Mouse (Mus musculus) activated CD4-positive, CD25-positive, alpha-beta regulatory T cell, adult 4 months (primary cell): ENCODE results near the gene Ppfia3. TPM values are rescaled to one million over a fixed set of nuclear protein-coding genes. Genes with fewer than 3 reads are reported as not detected.
"Not testable (repeated sequence)": the region's sequence is repeated elsewhere in the genome, so short reads cannot be mapped to it uniquely, and the experiment has no call there.

Source experiments
- ATAC-seq: one replicate; pipeline ENCODE4 v1.8.0; 2017
- polyA plus RNA-seq, 2 experiments: library from polyadenylated mRNA; unstranded; fragments of 100-300 nt; shearing (Covaris generic); gene quantifications; one replicate each; pipeline ENCODE4 v1.2.1; 2017

The Ppfia3 gene
- polyA plus RNA-seq, 2 experiments from 2014 or later, result not detected

DNA sequence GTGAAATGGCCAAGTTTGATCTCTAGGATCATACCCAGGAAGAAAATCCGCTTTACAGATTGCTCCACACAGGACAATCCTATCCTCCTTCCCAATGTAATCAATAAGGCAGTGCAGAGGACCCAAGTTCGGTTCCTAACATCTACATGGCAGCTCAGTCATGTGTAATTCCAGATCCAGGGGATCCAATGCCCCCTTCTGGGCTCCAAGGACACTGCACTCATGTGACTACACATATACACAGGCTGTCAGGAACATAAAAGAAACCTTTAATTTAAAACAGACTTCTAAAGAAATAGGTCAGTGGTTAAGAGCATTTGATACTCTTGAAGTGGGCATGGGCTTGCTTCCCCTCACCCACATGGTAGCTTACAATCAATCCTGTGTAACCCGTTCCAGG is 19.3 kb upstream of the Ppfia3 start:
- no peak for ATAC-seq

DNA sequence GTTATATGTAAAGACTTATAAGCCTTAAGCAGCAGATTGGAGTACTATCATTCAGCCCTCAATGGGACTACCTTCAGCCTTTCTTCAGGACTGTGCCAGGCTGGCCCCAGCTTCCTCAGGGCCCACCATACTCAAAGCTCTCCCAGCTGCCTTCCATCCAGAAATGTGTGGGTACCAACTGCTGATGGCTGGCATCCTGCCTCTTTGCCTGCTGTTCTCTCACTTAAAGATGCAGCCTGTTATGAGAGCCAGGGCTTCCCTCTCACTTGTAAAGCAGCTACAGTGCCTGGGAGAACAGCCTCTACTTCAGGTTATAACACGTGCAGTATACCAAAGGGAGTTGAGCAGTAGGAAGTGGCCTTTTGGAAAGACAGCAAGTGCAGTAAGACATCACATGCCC is 9.2 kb upstream of the Ppfia3 start:
- ATAC-seq, result no peak

DNA sequence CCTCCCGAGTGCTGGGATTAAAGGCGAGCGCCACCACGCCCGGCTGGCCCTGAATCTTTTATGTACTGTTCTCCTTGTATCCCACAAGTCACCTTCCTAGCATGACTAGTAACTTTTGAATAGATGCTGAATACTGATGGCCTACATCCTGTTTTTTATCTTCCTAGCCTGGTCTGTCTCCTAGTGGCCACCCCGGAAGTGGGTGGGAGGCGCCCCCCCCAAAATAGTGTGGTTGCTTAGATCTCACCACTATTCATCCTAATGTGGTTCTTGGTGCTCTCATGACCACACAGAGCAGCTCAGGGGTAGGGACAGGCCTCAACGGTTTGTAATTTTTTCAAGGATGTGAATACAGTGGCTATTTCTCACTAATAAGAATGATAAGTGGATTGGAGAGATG is 7.8 kb upstream of the Ppfia3 start:
- ATAC-seq, result peak; percentile 29

DNA sequence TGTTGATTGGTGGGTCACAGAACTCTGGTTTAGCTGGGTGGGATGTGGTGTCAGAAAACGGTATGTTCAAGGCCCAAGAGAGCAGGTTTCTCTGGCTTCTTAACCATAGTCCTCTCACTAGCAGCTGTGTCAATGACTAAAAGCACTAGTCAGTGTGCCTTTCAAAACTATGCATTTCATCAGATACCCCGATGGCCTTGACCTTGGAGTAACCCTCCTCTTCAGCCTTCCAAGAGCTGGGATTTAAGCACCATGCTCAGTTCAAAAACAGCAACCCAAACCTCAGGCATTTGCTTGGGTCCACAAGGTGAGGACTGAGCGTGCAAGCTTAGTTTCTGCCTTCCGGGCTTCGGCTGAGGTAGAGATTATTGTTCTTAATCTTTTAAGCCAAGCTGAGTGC is 5.6 kb upstream of the Ppfia3 start:
- ATAC-seq, result no peak

DNA sequence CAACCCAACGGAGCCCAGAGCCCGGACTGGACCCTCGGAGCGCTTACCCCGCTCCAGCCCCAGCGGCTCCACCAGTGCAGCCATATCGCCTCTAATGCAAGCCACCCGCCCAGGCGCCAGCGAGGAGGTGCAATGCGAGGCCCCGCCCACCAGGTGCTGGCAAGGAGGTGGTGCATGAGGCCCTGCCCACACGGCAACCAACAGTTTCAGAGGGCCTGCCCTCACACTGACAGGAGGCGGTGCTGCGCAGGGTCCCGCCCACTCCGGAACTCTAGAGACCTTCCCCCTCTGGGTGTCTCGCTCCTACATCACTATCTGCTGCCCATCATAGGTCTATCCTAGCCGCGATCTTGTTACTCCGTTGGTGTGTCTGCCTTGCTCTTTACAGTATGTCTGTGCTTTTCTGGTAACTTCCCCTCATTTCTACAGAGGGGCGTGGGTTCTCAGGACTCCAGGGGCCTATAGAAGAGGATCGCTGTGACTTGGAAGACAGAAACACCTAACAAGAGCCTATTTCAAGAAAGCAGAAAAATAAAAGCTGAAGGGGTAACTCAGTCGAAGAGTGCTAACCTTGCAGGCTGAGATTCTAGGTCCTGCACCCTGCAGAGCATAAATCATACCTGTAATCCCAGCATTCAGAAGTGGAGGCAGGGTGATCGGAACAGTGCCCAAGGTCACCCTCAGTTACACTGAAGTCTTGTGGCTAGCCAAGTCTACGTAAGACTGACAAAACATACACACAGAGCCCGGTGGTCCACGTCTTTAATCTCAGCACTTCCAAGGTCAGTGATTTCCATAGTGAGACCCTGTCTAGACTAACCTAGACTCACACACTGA is 3.9 kb upstream of the Ppfia3 start, which contains the start of gene Lin7b:
Gene Lin7b, minus strand, starts transcription at position 109 of the 837 bp plus-strand sequence.
- peak; percentile 68 for ATAC-seq

DNA sequence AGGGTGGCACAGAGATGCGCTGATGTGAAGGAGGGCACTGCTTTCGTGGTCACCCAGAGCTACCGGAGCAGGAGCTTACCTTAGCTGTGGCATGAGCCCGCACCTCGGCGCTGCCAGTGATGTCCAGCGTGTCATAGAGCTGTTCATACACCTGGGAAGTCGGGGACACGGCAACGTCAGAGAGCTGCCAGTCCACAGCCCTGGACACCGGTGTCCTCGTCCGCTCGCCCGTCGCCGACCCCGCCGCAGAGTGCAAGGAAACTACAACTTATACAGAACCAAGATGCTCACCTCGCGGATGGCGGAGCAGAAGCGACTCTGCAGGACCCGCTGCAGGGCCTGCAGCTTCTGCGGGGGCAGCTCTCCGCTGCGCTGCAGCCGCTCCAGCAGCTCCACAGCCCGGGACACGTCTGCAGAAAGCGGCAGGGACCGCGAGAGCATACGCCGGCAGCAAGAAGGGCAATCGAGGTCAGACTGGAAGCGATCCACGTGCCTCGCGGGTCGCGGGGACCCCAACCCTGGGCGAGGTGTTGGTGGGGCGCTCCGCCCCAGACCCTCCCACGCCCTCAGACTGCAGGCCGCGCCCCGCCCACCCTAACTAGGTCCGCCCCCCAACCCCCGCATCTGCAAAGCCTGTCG is 3.1 kb upstream of the Ppfia3 start:
- no peak for ATAC-seq

DNA sequence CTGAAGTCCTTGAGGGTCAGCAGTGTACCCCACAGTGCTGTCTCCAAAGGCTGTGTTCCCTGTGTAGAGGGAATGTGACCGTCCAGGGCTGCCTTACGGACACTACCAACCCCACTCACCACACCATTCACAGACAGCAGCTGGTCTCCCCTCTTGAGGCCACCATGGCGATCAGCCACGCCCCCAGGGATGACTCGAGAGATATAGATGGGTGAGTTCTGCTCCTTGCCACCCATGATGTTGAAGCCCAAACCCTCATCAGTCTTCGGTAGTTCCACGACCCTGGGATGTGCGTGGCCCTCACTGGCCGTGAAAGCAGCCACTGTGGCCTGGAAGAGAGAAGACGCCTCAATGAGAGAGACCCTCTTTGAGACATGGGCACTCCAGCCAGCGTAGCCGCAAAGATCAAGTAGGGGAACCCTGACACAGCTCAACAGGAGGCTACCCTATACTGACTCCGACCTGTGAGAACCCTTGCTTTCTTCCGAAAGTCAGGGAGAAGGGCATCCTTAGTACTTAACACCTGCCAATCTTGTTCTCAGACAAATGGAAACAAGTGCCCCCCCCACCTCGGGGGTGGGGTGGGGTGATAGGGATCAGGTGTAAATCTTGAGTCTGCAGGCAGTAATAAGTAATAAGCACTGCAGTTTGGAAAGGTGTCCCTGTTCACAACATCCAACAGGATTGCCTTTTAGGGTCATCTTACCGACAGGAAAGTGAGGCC is 2.4 kb upstream of the Ppfia3 start:
- no peak for ATAC-seq

DNA sequence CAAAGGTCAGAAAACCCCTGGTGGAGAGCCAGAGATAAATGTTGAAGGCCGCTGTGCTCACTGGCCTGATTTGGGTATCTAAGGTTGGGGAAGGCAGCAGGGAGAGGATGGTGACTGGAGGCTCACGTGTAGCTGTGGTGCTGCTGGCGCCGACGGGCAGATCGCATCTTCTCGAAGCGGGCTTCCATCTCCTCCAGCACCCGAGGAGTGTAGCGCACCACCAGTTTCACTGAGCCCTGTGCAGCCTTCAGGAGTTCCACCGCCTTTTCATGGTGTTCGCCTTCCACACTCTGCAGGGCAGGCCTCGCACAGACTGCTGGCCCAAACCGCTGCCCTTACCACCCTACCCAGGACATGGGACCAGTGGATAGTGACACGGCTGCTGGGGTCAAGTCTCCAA is 1.4 kb upstream of the Ppfia3 start:
- no peak for ATAC-seq

DNA sequence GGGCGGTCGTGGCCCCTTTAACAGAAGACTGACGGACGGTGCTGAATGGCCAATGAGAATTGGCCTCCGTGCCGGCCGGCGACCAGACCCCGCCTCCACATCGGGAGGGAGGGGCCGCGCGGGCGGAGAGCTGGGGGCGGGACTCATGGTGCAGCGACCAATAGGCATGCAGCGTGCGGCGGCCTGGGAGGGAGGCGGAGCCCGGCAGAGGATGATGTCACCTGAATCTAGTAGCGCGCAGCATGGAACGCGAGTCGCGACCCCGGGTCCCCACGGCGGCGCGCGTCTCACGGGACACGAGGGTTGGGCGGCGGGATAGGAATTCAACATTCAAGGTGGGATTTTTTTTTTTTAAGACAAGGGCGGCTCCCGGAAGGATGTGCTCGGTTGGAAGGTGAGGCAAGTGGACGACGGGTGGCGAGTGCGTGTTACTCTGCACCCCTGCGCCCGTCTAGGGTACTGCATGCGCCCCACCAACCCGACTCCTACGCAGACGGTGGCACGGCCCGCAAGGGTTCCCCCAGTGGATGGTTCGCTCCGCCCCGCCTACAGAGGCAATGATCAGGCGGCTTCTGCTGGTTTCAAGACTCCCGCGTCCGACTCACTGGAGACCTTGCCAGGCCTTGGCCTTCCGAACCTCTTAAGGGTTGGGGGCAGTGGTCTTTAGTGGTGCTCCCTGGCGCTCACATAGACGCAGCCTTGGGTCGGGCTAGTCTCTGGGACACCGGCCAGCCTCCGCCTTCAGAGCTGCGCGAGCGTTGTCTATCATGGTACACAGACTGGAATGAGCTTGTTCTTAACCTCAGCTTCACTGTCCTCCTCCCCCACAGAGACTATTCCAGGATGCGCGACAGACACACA is 431 bp upstream of the Ppfia3 start:
- peak; percentile 83 for ATAC-seq

DNA sequence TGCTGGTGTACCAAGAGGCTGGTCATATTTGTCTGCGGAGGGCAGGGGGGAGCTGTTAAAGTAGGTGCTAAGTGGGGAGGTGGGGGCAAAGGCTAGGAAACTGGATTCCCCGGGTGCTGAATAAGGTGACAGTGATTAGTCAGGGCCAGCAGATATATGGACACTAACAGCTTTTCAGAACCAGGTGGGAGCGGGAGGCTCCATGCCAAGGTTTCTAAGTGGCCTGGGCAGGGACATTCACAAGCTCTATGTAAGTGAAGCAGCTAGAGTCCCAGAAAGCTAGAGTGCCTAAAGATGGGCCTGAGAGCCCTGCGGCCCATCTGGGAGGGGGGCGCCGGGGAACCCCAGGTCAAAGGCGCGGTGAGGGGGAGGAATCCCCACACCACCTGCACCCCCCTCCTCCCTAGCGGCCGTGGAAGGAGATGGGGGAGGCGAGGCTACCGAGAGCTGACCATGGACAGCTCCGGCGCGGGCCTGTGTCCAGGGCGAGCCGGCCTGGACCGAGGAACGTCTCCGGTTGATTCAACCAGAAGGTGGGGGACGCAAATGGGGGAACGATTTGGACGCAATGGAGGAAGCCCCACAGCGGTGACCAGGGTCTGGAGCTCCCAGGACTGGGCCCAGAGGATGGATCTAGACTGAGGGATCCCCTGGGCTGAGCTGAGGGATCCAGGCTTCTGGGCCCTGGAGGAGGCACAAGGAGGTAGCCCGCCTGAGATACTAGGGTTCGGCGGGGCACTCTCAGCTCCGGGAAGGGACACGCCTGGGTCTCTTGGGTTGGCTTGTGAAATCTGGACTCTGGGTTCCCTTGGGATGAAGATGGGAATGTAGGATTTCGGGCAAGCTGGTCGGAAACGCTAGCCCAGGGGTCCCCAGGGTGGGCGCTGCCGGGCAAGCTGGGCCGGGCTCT is 822 bp downstream of the Ppfia3 start:
- ATAC-seq, result no peak

DNA sequence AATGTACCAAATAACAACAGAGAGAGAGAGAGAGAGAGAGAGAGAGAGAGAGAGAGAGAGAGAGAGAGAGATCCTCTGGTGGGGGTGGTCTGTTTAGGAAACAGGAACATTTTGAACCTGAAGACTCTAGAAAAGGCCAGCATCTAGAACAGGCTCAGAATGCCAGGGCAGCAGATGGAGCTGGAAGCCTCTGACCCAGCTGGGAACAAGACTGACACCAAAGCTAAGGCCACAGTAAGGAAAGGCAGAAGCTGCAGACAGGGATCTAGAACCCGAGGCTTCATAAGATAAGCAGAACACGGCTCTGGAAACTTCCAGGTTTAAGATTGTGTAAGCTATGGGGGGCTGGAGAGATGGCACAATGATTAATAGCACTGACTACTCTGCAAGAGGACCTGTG is 2.8 kb downstream of the Ppfia3 start:
- no peak for ATAC-seq

DNA sequence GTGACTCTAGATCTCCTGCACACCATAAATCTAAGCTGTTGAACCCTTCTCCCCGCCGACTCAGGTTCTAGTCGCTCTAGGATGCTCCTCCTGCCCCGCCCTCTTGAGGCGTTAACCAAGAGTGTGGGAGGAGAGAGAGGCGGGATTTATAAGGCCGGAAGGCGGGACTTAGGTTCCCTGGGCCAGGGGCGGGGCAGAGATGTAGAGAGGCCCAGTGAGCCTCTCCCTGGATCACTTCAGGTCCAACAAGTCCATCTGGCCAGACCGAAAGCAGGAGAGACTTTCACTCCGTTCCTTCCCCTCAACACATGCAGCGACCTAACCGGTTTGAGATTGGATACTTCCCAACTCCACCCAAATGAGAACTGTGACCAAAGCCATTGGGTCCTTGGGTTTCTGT is 4.0 kb downstream of the Ppfia3 start:
- no peak for ATAC-seq

DNA sequence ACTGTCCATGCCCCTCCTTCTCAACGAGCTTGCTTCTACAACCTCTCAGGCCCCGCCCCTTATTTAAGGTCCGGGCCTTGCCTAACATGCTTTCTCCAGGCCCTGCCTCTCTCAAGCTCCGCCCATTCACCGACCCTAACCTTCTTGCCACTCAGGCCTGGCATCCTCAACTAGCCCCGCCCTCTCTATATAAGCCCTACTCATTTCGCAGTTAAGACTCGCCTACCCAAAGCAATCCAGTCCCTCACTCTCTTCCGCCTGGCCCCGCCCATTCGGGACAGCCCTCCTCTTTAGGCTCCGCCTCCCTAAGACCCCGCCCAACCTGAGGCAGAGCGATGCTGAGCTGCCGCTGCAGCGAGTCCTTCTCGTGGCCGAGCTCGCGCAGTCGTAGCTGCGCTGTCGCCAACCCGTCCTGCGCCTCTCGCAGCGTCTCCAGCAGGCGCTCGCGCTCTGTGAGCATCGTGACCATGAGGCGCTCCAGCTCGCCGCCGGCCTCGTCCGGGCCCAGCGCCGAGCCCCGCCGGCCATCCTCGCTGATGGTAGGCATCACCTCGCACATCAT is 5.5 kb downstream of the Ppfia3 start:
- ATAC-seq, result peak; percentile 82

DNA sequence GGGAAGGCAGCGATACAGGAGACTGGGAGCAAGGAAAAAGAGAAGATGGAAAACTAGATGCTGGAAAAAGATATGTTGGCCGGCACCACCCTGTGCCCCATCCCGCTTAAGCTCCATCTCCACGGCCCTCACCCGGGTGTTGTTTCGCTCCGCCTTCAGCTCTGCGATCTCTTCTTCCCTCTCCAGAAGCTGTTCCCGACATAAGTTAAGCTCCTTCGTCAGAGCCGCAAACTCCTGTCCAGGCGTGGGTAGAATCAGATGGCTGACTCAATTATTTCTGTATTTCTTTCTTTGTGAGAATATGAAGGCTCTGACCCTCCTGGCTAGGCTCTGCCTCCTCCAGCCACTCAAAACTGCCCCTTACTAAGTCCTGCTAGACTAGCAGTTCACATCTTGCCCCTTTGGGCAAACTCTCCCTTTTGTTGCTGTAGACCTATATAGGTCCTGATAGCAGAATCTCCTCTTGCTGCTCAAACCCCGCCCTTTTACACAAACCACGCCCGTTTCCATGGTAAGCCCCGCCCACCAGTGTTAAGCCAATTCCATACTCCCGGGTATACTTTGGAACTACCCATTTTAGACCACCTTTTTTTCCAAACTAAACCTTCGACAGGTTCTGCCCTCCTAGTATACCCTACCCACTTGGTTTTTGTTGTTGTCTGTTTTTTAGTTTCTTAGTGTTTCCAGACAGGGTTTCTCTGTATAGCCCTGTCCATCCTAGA is 6.3 kb downstream of the Ppfia3 start:
- ATAC-seq, result no peak

DNA sequence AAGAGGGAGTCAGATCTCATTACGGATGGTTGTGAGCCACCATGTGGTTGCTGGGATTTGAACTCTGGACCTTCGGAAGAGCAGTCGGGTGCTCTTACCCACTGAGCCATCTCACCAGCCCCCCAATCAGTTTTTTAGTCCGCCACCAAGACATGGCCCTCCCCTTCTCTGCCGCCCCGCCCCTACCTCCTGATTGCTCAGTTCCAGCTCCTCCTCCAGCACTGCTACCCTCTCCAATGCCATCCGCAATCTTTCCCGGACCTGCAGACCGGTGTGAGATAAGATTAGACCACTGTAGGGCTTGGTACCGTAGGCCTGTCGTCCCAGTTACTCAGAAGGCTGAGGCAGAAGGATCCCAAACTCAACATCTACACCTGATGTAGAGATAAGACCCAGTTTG is 7.7 kb downstream of the Ppfia3 start:
- ATAC-seq, result not testable (repeated sequence)

DNA sequence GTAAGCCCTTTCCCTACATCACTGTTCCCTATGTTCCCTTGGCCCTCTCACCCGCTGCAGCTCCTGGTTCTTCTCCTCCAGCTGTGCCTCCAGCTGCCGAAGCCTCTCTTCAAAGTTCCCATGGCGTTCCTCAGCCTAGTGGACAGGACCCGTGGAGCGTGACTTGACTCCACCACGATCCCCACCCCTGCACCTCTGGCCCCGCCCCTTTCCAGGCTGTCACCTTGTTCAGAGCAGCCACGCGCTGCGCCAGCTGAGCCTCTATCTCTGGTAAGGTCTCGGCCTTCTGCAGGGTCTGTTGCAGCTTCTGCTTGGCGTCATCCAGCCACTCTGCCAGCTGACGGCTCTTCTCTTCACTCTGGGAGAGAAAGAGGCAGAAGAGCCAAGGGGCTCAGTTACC is 10.7 kb downstream of the Ppfia3 start:
- ATAC-seq, result no peak

DNA sequence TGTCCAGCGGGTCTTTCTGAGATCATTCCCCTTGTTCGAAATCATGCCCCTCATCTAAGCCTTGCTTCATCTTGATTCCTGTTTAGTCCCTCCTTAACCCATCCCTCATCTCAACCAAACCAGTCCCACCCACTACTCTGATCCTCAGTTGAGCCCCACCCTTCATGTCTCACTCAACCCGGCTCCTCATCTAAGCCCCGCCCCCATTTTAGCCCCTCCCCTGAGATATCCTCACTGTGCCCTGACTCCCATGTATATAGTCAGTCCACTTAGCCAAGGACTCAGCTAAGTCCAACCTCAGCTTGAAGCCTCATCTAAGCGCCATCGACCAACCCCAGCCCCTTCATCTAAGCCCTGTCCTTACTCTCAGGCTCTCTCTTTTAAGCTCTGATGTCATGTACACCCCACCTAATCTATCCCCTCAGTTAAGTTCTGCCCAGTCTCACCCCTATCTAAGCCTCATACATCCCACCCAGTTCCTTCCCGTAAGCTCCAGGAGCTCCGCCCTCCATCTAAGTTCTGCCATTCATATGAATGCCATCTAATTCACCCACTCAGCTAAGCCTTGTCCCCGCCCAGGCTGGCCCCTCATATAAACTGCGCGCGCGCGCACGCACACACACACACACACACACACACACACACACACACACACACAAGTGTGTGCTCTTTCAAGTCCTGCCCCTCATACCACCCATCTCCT is 11.3 kb downstream of the Ppfia3 start:
- no peak for ATAC-seq

DNA sequence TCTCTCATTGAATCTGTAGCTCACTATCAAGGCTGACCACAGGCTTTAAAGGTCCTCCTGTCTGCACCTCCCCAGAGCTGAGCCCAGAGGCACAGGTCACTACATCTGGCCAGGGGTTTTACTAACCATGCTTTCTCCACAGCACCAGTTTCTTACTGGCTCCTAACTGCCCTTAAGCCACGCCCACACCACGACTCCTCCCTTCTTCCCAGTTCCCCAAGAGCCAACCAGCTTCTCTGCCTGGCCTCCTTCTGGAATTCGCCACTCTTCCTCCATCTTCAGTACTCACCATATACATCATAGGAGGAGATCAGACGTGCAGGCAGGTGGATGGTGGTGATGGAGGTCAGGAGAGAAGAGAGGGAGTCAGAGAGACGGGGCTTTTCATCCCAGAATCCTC is 13.8 kb downstream of the Ppfia3 start:
- ATAC-seq, result no peak

DNA sequence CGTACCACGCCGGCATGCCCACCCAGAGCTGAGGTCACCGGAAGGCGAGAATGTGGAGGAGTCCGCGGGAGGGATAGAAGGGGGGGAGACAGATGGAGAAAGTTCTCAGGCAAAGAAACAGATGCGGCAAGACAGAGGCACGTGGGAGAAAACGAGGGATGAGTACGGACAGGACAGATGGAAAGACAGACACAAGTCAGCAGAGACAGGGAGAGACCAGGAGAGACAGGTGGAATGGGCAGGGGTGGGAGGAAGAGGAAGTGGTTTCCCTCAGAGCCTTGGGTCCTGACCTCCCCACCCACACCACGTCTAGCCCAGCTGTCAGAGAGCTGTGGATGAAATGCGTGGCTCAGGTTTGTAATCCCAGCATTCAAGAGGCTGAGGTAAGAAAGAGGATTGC is 19.9 kb downstream of the Ppfia3 start:
- ATAC-seq, result no peak

DNA sequence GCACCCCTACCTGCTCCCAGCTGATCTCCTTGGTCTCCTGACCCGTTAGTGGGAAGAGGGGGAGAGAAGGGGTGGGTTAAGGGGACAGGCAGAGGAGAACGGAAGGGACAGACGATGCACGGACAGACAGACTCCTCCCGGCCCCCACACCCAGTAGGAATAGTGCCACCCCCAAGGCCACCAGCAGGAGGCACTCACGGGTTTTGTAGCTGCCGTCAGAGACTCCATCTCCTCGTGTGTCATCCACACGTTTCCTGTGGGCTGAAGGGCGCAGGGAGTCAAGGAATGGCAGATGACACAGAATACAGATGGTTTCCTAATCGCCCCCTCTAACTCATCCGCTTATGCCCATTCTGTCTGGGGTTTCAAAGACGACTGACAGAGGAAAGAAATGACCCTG is 23.3 kb downstream of the Ppfia3 start:
- no peak for ATAC-seq
